Mouse (Mus musculus) heart, postnatal 36 days (tissue): ENCODE measurements around the gene Rps25. TPM values are rescaled to one million over a fixed set of nuclear protein-coding genes. Genes with fewer than 3 reads are reported as not detected.
"Not testable (repeated sequence)": the region's sequence is repeated elsewhere in the genome, so short reads cannot be mapped to it uniquely, and the experiment has no call there.

Experiments
- DNase-seq, 2 experiments: peaks; one replicate each; pipeline ENCODE4 v3.0.0; 2021 to 2022
- intact Hi-C: fragments of 180-260 bp; cut with DNase I; formaldehyde crosslinking; loops from one replicate; pipeline ENCODE4 v1.15.1; 2025
- total RNA-seq, 2 experiments: library from RNA; stranded (reverse); gene quantifications; 2 replicates each; pipeline ENCODE4 v1.2.3; 2021

Rps25 gene
- total RNA-seq, result 100 to 1,000 TPM; 793 to 858 TPM

DNA sequence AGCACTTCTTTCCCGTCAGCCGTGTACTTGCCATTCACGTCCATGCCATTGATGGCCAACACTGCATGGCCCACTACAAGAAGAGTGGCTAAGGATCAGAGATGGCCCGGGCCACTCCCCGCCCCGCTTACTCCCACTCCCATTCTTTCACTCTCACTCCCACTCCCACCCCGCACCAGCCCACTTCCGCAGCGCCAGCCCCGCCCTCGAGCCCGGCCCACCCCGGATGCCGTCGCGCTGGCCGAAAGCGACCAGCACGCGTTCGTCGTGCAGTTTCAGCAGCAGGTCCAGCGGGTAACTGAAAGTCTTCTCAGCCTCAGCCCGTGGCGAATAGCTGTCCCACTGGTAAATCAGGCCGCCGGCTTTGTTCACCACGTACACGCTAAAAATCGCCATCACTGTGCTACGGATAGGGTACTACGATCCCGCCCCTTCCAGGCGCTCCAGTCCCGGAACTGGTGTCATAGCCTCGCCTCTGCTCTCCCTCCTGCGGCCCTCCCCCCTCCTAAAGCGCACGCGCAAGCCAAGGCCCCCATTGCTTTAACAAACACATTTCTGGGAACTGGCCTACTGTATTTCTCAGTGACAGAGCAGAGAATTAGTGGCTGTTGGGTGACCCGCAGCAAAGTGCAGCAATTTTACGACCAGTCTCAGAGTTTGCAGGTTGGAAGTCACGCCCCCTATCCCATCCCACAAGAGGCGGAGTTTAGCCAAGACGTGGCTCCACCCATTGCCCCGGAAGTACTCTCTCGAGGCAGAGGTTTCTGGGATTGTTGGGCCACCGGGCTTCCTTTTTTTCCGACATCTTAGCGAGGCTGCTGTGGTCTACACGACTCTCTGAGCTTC lies at the start of gene Rps25, which contains the start of gene Trappc4:
Rps25 (plus strand) TSS at position 234 of the 846 bp plus-strand sequence.
Trappc4 (minus strand) TSS at position 695 of the 846 bp plus-strand sequence.
- DNase-seq, result peak; percentile 92 to 95
- intact Hi-C loops, result no loop called here

GRCm38 (mm10) chr9:44357207-44357606 lies 49.7 kb upstream of the Rps25 start:
- intact Hi-C loops, result loop anchor here (5.0 kb wide), 1 partner anchor 110 kb away; no protein-coding TSS in a partner anchor
- no peak for DNase-seq

- peak; percentile 94 to 95 for DNase-seq
These were observed 45.6 kb upstream of the Rps25 start, which contains the start of gene Vps11 for GRCm38 (mm10) chr9:44361190-44361917. Gene Vps11 (minus strand): TSS chr9:44361670.

DNA sequence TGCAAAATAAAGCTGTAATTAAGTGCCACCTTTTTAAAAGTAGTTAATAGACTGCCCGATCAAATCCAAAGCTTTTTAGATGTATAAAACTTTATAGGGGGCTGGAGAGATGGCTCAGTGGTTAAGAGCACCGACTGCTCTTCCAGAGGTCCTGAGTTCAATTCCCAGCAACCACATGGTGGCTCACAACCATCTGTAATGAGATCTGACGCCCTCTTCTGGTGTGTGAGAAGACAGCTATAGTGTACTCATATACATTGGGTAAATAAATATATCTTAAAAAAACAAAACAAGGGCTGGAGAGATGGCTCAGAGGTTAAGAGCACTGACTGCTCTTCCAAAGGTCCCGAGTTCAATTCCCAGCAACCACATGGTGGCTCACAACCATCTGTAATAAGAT lies 45.0 kb upstream of the Rps25 start:
- intact Hi-C loops, DNase-seq: not testable (repeated sequence)

More at GRCm38 (mm10) chr9:44361190-44361917, 45.6 kb upstream of the Rps25 start, which contains the start of gene Vps11:
- intact Hi-C loops, result no loop called here

- intact Hi-C loops, result no loop called here
These were observed 42.5 kb upstream of the Rps25 start for GRCm38 (mm10) chr9:44364480-44364879.

DNA sequence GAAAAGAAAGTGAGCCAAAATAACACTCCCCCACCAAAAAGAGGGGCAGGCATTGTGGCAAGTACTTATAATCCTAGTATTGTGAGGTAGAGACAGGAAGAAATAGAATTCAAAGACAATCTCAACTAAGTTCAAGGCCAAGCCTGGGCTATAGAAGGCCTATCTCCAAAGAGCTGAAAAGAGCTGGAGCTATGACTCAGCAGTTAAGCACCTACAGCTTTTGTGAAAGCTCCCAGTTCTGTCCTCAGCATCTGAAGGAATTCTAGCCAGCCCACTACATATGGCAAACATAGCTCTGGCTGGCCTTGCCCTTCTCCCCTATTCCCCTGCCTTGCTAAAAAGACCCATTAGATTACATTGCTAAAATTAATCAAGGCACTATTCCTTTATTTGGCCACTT lies 33.6 kb upstream of the Rps25 start:
- DNase-seq, result no peak
- intact Hi-C loops, result no loop called here

More at GRCm38 (mm10) chr9:44364480-44364879, 42.5 kb upstream of the Rps25 start:
- no peak for DNase-seq

- intact Hi-C loops, result no loop called here
- DNase-seq, result no peak
These were observed 30.8 kb upstream of the Rps25 start for GRCm38 (mm10) chr9:44376141-44376540.

DNA sequence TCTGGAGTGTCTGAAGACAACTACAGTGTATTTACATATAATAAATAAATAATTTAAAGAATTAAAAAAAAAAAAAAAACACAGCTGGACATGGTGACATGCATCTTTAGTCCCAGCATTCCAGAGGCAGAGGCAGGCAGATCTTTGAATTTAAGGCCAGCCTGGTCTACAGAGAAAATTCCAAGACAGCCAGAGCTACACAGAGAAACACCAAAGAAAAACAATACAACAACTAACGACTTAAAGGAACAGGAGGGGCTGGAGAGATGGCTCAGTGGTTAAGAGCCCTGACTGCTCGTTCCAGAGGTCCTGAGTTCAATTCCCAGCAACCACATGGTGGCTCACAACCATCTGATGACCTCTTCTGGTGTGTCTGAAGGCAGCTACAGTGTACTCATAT lies 29.6 kb upstream of the Rps25 start:
- DNase-seq, intact Hi-C loops: not testable (repeated sequence)

DNA sequence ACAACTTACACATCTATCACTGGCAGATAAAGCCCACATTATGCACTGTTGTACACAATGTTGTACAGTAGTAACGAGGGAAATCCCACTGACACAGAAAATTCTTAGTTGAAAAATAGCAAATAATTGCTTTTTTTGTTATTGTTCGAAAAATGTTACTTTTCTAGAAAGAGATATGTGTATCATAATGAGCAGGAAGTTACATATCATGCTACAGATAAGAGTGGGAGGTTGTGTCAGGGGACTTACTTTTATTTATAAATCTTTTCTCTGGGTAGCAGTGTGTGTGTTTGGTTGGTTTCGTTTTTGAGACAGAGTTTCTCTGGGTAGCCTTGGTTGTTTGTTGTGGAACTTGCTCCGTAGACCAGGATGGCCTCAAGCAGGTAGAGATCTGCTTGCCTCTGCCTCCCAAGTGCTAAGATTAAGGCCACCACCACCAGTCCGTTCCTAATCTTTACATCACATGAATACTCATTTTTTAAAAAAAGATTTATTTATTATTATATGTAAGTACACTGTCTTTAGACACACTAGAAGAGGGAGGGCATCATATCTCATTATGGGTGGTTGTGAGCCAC lies 28.7 kb upstream of the Rps25 start:
- intact Hi-C loops, result no loop called here
- no peak for DNase-seq

- intact Hi-C loops, result no loop called here
- DNase-seq, result peak; percentile 99 to 100
These were observed 27.7 kb upstream of the Rps25 start, which contains the start of gene Hyou1 for GRCm38 (mm10) chr9:44379054-44379834. Gene Hyou1 (plus strand): TSS chr9:44379490.

DNA sequence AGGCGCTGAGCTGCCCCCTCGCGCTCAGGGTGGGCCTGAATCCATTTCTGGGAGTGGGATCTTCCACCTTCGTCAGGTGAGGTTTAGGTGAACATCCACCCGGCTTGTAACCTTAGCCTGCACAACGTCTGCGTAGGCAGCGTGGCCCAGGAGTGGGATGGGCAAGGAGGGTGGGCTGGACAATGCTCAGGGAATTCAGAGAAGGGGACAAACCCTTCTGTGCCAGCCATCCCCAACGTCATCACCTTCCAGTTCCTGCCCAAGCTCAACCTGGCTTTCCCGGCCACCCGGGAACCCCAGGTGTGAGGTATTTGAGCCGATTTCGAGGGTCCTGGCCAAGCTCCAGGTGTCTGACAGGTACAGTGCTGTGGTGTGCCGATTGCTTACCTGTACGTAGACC lies 27.1 kb upstream of the Rps25 start:
- intact Hi-C loops, result no loop called here

GRCm38 (mm10) chr9:44384596-44384995 lies 22.3 kb upstream of the Rps25 start:
- intact Hi-C loops, result no loop called here
- DNase-seq, result no peak

More for the DNA sequence above, 27.1 kb upstream of the Rps25 start:
- DNase-seq, result no peak

DNA sequence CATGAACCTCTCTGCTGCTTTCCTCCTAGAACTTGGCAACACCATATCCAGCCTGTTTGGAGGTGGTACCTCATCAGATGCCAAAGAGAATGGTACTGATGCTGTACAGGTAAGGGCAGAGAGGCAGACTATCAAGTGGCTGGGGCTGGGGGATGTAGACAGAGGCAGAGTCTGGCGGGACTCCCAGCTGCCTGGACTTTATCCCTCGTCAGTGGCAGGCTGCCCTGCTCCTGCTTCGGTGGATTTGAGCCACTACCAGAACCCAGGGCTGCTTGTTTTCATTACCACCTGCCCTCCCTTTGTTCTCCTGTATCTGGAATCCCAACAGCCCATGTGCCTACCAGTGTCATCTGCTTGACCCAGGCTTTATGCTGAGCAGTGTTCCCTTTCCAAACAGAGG lies 19.7 kb upstream of the Rps25 start:
- DNase-seq, result no peak
- intact Hi-C loops, result no loop called here

DNA sequence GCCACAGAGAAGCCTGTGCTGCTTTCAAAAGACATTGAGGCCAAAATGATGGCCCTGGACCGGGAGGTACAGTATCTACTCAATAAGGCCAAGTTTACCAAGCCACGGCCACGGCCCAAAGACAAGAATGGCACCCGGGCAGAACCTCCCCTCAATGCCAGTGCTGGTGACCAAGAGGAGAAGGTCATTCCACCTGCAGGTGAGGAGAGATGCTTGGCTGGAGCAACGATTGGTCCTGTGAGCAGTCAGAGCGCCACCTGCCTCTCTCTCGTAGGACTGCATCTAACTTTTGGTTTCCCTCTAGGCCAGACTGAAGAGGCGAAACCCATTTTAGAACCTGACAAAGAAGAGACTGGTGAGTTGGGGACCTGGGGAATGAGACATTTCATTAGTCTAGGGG lies 17.7 kb upstream of the Rps25 start:
- intact Hi-C loops, result no loop called here
- DNase-seq, result peak in 1 of 2 experiments; percentile 59

DNA sequence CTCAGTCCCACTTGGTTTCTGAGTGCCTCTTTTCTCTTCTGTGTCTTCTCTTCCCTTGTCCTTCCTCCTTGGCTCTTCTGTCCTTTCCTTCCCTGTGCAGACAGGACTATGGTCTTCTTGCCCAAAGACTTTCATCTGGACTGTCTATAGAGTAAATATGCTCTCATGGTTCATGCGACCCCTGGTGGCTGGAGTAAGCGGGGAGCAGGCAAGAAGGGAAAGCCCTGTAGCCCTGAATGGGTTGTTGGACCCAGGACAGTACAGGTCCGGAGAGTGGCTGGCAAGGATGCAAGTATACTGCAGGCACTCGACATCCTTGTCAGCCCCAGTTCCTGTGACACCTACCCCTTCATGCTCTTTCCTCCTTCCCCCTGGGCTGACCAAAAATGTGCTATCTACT lies 15.5 kb upstream of the Rps25 start:
- intact Hi-C loops, result loop anchor here (1.0 to 5.0 kb wide), 3 partner anchors 152 to 409 kb away; no protein-coding TSS in a partner anchor
- peak; percentile 75 to 83 for DNase-seq

DNA sequence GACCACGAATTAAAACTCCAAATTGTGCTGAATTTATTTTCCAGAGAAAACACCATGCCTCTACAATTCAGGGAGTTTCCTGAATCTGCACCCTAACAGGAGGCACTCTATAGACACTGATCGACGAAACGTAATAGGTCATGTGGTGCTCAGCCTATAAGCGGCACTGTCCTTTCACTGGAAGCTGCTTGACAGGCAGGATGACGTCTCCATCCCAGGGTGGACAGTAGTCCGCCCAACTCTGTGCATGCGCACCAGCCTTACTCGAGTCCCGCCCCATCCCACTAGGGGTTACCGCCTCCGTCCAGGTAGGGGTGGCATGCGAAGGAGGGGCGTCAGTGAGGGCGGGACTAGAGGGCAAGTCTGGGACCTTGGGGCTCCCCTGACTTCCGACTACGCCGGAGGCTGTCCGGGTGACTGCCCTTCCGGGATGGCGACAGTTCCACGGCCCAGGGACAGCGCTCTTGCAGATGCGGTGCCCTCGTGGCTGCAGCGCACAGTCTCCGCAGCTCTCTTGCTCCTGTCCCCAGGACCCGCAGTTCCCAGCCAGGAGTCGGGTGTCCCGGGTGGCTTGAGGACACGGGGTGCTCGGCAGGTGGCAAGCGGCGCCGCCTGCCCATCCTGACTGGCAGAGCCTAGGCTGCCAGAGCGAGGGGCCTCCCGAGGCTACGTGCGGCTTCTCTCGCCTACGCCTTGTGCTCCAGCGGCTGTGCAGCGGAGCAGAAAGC lies 10.1 kb upstream of the Rps25 start, which contains the start of gene Slc37a4:
Slc37a4 (plus strand) TSS at position 169 of the 728 bp plus-strand sequence.
- intact Hi-C loops, result no loop called here
- DNase-seq, result peak; percentile 90 to 93

GRCm38 (mm10) chr9:44398087-44398486 lies 8.9 kb upstream of the Rps25 start:
- no peak for DNase-seq
- intact Hi-C loops, result no loop called here

- intact Hi-C loops, result no loop called here
- DNase-seq, result no peak
These were observed 8.4 kb upstream of the Rps25 start for GRCm38 (mm10) chr9:44398551-44398950.

GRCm38 (mm10) chr9:44399114-44399794 lies 7.7 kb upstream of the Rps25 start:
- DNase-seq, result no peak
- intact Hi-C loops, result no loop called here
